Mouse (Mus musculus) erythroblast, adult 5-6 weeks (primary cell): Measurements from ENCODE around the gene Dnajc22. TPM values are rescaled to one million over a fixed set of nuclear protein-coding genes. Genes with fewer than 3 reads are reported as not detected.

Experiments used
- ATAC-seq: replicated peaks from 2 replicates; pipeline ENCODE4 v1.8.0; 2016; ENCODE audit warnings: moderate number of reproducible peaks, mild to moderate bottlenecking, moderate TSS enrichment, inconsistent platforms; ENCODE audit not compliant: poor library complexity, low FRiP score, severe bottlenecking
- total RNA-seq, 2 experiments: library from RNA; stranded (forward) in 1 of 2; stranded (reverse) in 1 of 2; fragments of 150-400 nt in 1 of 2; fragments of 200-764, 138-1000 nt in 1 of 2; gene quantifications; 2 replicates each; pipeline versions ENCODE4 v1.2.3 to v1.2.4; 2015 to 2017; ENCODE audit warnings: low replicate concordance in 2 of 2

Gene Dnajc22
- total RNA-seq, 2 experiments from 2014 or later: not detected

GRCm38 (mm10) chr15:99084618-99085017, 8.4 kb upstream of the Dnajc22 start:
- ATAC-seq: no peak

GRCm38 (mm10) chr15:99085997-99086396, 7.0 kb upstream of the Dnajc22 start:
- no peak for ATAC-seq

- ATAC-seq: no peak
Measured at GRCm38 (mm10) chr15:99087253-99088075, 5.5 kb upstream of the Dnajc22 start, which contains the start of gene C1ql4. Gene C1ql4 (minus strand): TSS chr15:99087817.

GRCm38 (mm10) chr15:99088292-99088691, 4.7 kb upstream of the Dnajc22 start:
- ATAC-seq: peak; percentile 47; the same call in 1 of the 2 replicates

GRCm38 (mm10) chr15:99089069-99089468, 3.9 kb upstream of the Dnajc22 start:
- no peak for ATAC-seq

GRCm38 (mm10) chr15:99093291-99094258, 605 bp downstream of the Dnajc22 start:
- no peak for ATAC-seq

GRCm38 (mm10) chr15:99094631-99095270, 1.8 kb downstream of the Dnajc22 start:
- no peak for ATAC-seq

GRCm38 (mm10) chr15:99095356-99095755, 2.4 kb downstream of the Dnajc22 start:
- ATAC-seq: no peak

- ATAC-seq: no peak
Measured at GRCm38 (mm10) chr15:99096061-99096793, 3.3 kb downstream of the Dnajc22 start.

GRCm38 (mm10) chr15:99096831-99097500, 4.0 kb downstream of the Dnajc22 start:
- no peak for ATAC-seq

- no peak for ATAC-seq
Measured at GRCm38 (mm10) chr15:99097840-99098492, 5.0 kb downstream of the Dnajc22 start.

GRCm38 (mm10) chr15:99098493-99098861, 5.5 kb downstream of the Dnajc22 start:
- no peak for ATAC-seq

GRCm38 (mm10) chr15:99099139-99099556, 6.2 kb downstream of the Dnajc22 start:
- peak; percentile 45; the same call in 1 of the 2 replicates for ATAC-seq

GRCm38 (mm10) chr15:99099984-99100383, 7.0 kb downstream of the Dnajc22 start:
- ATAC-seq: no peak

- ATAC-seq: no peak
Measured at GRCm38 (mm10) chr15:99105238-99105637, 12.3 kb downstream of the Dnajc22 start.

- ATAC-seq: no peak
Measured at GRCm38 (mm10) chr15:99107866-99108265, 14.9 kb downstream of the Dnajc22 start.

GRCm38 (mm10) chr15:99111139-99111538, 18.2 kb downstream of the Dnajc22 start:
- ATAC-seq: no peak

- ATAC-seq: no peak
Measured at GRCm38 (mm10) chr15:99111809-99112208, 18.8 kb downstream of the Dnajc22 start.
